Mouse (Mus musculus) forebrain, embryonic 10.5 days (tissue): ENCODE measurements around the gene Gm43518. TPM values are rescaled to one million over a fixed set of nuclear protein-coding genes. Genes with fewer than 3 reads are reported as not detected.

ENCODE experiments used
- DNase-seq: peaks from one replicate; pipeline ENCODE4 v3.0.0-alpha.2; 2017; ENCODE audit warnings: low spot score; ENCODE audit errors: extremely low spot score
- H3K27ac ChIP-seq: fragments of 300-500 bp; sonication (generic); 2 replicates; pipeline ENCODE4 v1.5.1; 2016; ENCODE audit warnings: mild to moderate bottlenecking
- H3K27me3 ChIP-seq: fragments of 300-500 bp; sonication (generic); 2 replicates; pipeline ENCODE4 v1.6.1; 2016; ENCODE audit warnings: mild to moderate bottlenecking; ENCODE audit not compliant: poor library complexity, severe bottlenecking
- H3K36me3 ChIP-seq: fragments of 300-500 bp; sonication (generic); replicated peaks from 2 replicates; pipeline ENCODE4 v1.6.1; 2016; ENCODE audit warnings: mild to moderate bottlenecking, moderate library complexity
- H3K4me1 ChIP-seq: fragments of 300-500 bp; sonication (generic); 2 replicates; pipeline ENCODE4 v1.6.1; 2016
- H3K4me3 ChIP-seq: fragments of 300-500 bp; sonication (generic); 2 replicates; pipeline ENCODE4 v1.5.1; 2016; ENCODE audit warnings: mild to moderate bottlenecking, moderate library complexity
- H3K9me3 ChIP-seq: fragments of 300-500 bp; sonication (generic); 2 replicates; pipeline ENCODE4 v1.6.1; 2016; ENCODE audit warnings: mild to moderate bottlenecking, moderate library complexity
- WGBS: fragments of 180-500 bp; shearing (Covaris S2); methylation state at CpG from one replicate; pipeline ENCODE4 v1.1.7; 2016; 5-methylcytosine and 5-hydroxymethylcytosine counted together
- polyA plus RNA-seq: library from polyadenylated mRNA; unstranded; fragments of >200 nt; fragmentation: Nextera tagmentation; extraction: Ambion mirVana; gene quantifications from 2 replicates; pipeline ENCODE4 v1.2.1, GENCODE M21; 2016

Gm43518 gene
- polyA plus RNA-seq, 1 experiment from 2014 or later: 1.7 TPM

DNA sequence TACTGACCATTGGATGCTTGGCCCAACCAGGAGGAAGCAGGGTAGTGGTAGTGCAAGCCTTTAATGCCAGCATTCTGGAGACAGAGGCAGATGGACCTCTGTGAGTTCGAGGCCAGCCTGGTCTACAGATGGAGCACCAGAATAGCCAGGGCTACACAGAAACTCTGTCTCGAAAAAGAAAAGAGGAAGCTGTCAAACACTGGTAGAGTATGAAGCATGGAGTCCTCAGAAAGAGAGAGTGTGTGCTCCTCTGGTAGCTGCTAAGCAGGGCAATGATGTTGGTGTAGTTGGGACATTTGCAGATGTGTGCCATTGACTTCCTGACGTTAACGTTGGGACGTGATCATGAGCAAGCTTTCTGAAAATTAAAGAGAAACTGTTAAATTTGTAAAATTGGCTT is 11.3 kb downstream of the Gm43518 start:
- no peak overlapping the region for H3K27ac ChIP-seq
- 92% methylated on average over 5 of the region's 5 CpGs for WGBS
- H3K36me3 ChIP-seq: no peaks in the 10 kb centered on the region
- H3K4me3 ChIP-seq: no peak overlapping the region
- no peak for DNase-seq
- no peaks in the 10 kb centered on the region for H3K27me3 ChIP-seq
- H3K4me1 ChIP-seq: peaks cover 4% of the 10 kb centered on the region; the same call in 1 of the 2 replicates
- H3K9me3 ChIP-seq: no peaks in the 10 kb centered on the region

DNA sequence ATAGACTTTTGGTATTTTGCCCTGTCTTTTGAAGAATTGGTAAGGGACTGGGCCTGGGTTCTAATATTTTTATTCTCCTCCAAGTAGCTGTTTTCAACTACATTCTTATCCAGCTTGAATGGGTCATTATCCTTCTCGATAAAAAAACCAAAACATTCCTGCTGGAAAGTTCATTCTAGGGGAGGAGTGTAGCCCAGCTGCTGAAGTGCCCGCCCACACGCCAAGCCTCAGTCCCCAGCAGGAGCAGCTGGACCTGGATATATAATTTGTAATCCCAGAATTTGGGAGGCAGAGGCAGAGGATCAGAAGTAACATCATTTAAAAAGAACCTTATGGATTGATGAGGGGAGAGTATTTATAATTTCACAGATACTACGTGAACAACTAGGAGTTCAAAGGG is 19.3 kb downstream of the Gm43518 start:
- no peaks in the 10 kb centered on the region for H3K36me3 ChIP-seq
- WGBS: 77% methylated on average over 4 of the region's 4 CpGs
- no peaks in the 10 kb centered on the region for H3K9me3 ChIP-seq

DNA sequence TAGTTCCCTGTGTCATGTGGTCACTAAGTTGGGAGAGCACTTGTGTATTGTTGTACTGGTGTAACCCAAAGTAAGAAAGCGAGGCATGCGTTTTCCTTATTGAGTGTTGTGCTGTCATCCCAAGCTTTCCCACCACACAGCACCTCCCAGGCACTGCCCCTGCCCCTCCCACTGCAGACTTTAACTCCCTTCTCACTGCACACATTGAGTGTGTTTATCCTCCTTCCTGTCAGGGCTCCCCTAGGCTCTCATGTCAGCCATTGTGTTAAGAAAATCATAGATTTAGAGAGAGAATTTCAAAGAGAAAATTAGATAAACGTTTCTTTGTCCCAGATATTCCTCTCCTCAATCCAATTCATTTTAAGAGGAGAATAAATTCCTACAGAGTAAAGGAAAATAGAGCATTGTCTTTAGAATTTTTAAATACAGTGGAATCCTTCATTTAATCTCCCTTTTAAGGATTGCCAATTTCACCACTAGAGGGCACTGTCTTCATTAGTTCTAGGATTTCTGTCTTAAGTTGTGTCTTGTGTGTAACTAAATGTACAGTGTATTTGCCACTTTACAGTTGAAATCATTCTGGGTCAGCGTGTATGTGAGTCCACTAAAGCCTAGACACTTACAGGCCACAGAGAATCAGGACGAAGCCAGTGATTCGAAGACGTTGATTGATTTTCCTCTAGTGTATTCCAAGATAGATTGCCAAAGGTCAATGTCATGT is 20.0 kb downstream of the Gm43518 start:
- no peaks in the 10 kb centered on the region for H3K27me3 ChIP-seq
- no peaks in the 10 kb centered on the region for H3K9me3 ChIP-seq
- no peak for DNase-seq
- whole genome bisulfite sequencing: 58% methylated on average over 7 of the region's 7 CpGs
- H3K4me3 ChIP-seq: no peak overlapping the region
- no peaks in the 10 kb centered on the region for H3K36me3 ChIP-seq
- H3K27ac ChIP-seq: no peak overlapping the region
- H3K4me1 ChIP-seq: no peaks in the 10 kb centered on the region

More for the DNA sequence above, 19.3 kb downstream of the Gm43518 start:
- DNase-seq: no peak
- Histone ChIP-seq H3K4me1 (no peaks in the 10 kb centered on the region), H3K4me3 (no peak overlapping the region), H3K27ac (no peak overlapping the region), H3K27me3 (no peaks in the 10 kb centered on the region)

DNA sequence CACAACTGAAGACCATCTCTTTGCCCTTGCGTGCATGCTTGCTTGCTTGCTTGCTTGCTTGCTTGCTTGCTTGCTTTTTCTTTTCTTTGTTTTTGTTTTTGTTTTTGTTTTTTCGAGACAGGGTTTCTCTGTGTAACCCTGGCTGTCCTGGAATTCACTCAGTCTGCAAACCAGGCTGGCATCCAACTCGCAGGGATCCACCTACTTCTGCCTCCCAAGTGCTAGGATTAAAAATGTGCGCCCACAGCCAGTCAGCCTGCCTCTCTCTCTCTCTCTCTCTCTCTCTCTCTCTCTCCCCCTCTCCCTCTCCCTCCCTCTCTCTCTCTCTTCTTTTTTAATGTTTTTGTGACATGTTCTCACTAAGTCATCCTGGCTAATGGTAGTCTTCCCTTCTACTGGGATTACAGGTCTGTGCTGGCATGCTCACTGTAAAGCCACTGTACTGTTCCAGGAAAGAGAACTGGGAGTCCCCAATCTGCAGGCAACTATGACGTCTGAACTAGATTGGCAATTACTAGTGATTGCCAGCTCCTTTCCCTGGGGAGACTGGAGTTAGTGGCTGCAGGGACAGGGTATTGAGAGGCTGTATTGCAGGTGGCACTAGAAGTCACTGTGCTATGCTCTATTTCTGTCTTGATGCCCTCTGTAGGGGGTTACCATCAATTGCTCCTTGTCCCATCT is 25.3 kb downstream of the Gm43518 start:
- 77% methylated on average over 5 of the region's 5 CpGs for WGBS
- DNase-seq: no peak
- Histone ChIP-seq H3K4me1 (no peaks in the 10 kb centered on the region), H3K36me3 (no peaks in the 10 kb centered on the region), H3K27me3 (no peaks in the 10 kb centered on the region), H3K27ac (no peak overlapping the region), H3K4me3 (no peak overlapping the region), H3K9me3 (no peaks in the 10 kb centered on the region)

DNA sequence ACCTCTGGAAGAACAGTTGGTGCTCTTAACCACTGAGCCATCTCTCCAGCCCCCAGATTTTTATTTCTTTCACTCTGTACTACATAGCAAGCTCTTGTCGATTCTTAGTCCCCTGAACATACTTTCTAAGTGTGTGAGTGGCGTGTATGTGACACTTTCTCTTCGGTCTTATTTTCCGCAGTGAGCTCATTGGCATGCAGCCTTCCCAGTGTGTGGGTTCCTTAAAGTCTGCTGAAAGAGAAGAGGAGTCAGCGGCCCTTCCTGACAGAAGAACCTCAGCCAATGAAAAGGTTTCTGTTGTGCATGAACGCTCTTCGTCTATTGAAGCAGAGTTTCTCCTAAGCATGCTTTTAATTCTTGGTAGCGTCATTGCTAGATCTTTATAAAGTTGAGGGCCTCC is 30.0 kb downstream of the Gm43518 start:
- 88% methylated on average over 8 of the region's 8 CpGs for whole genome bisulfite sequencing

DNA sequence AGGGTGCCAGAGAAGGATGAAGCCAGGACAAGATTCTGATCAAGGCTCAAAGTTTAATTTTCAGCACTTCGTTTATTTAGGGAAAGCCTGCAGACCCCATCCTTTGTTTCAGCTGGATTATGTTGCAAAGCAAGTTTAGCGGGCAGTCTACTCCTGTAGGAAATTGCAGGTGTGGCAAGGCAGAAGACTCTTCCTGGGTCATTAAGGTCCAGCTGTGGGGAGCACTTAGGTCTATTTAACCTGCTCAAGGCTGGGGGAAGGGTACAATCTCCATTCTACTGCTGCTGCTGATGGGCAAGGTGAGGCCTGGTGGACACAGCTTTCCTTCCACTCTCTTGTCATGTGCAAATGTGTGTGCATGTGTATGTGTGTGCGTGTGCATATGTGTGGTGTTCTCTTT is 31.8 kb downstream of the Gm43518 start:
- Histone ChIP-seq H3K4me3 (no peak overlapping the region), H3K36me3 (no peaks in the 10 kb centered on the region), H3K27me3 (no peaks in the 10 kb centered on the region), H3K9me3 (no peaks in the 10 kb centered on the region), H3K27ac (no peak overlapping the region), H3K4me1 (peaks cover 5% of the 10 kb centered on the region; the same call in 1 of the 2 replicates)
- WGBS: 78% methylated on average over 3 of the region's 3 CpGs
- DNase-seq: no peak

More for the DNA sequence above, 30.0 kb downstream of the Gm43518 start:
- Histone ChIP-seq H3K36me3 (no peaks in the 10 kb centered on the region), H3K4me3 (no peak overlapping the region), H3K27ac (no peak overlapping the region), H3K27me3 (no peaks in the 10 kb centered on the region), H3K9me3 (no peaks in the 10 kb centered on the region), H3K4me1 (peaks cover 5% of the 10 kb centered on the region; the same call in 1 of the 2 replicates)
- no peak for DNase-seq

DNA sequence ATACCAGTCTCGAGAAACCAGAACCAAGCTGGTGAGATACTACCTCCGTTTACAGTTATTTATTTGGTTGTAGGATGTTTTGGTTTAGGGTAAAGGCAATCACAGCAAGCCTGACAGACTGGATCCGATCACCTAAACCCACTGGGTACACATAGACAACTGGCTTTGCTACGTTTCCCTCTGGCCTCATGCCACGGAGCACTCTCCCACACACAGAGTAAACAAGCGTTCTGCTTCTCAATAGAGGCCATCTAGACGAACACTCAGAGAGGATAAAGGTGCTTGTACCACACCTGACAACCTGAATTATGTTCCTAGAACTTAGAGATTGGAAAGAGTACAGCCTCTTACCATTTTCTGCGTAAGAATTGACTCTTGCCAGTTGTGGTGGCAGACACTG is 32.9 kb downstream of the Gm43518 start:
- H3K36me3 ChIP-seq: no peaks in the 10 kb centered on the region
- H3K27me3 ChIP-seq: no peaks in the 10 kb centered on the region
- no peak overlapping the region for H3K27ac ChIP-seq
- H3K9me3 ChIP-seq: no peaks in the 10 kb centered on the region
- no peak for DNase-seq
- no peak overlapping the region for H3K4me3 ChIP-seq
- peaks cover 5% of the 10 kb centered on the region; the same call in 1 of the 2 replicates for H3K4me1 ChIP-seq
- 85% methylated on average over 8 of the region's 8 CpGs for WGBS

DNA sequence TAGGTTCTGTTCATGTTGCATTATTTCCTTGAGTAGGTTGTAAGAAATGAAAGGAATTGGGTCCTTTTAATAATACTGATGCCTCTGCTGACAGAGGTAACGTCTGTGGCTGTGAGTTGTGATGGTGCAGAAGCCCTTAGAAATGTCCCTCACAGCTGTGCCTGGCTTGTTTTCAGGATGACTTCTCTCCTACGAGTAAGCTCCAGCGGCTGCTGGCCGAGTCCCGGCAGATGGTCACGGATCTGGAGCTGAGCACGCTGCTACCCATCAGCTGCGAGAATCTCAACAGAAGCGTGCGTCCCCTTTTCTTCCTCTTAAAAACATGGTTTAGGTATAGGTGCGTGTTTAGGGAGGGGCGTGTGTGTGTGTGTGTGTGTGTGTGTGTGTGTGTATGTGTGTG is 33.8 kb downstream of the Gm43518 start:
- H3K36me3 ChIP-seq: no peaks in the 10 kb centered on the region
- 90% methylated on average over 12 of the region's 12 CpGs for WGBS

DNA sequence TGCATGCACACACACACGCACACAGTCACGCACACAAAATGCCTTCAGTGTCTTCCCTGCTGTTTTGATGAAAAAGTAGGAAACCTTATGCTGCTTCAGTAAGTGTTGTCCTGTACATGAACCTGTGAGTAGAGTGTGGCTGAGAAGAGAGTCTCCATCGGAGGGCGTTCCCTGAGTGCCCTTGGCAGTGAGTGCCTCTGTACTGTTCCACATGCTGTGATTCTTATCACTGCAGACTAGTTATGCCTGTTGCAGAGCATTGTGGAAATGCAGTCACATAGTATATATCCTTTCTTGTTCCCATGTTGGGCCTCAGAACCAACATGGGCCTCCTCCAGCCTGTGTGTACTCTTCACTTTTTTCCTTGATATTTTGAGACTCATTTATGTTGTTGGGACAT is 37.0 kb downstream of the Gm43518 start:
- 94% methylated on average over 4 of the region's 4 CpGs for WGBS
- H3K4me1 ChIP-seq: no peaks in the 10 kb centered on the region
- no peaks in the 10 kb centered on the region for H3K27me3 ChIP-seq

More for the DNA sequence above, 33.8 kb downstream of the Gm43518 start:
- no peak overlapping the region for H3K27ac ChIP-seq
- H3K9me3 ChIP-seq: no peaks in the 10 kb centered on the region
- DNase-seq: no peak
- H3K4me1 ChIP-seq: peaks cover 5% of the 10 kb centered on the region; the same call in 1 of the 2 replicates
- H3K4me3 ChIP-seq: no peak overlapping the region
- H3K27me3 ChIP-seq: no peaks in the 10 kb centered on the region

DNA sequence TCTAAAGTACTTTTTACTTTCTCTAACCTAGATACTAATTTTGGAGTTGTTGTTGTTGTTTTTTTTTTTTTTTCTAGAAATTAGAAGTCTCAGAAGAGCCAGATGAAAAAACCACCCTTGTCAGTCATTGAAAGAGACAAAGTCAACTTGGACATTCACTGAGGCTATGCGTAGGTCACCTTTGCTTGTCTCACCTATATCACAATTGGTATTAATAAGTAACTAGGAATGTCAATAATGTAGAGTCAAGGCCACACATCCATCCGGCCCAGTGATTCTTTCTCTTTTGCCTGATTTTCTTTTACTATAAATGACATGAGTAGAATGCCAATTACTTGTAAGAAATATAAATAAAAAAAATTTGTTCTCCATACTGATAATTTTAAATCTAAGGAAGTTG is 39.5 kb downstream of the Gm43518 start:
- DNase-seq: no peak
- Histone ChIP-seq H3K36me3 (no peaks in the 10 kb centered on the region), H3K27ac (no peak overlapping the region), H3K9me3 (no peaks in the 10 kb centered on the region), H3K27me3 (0 out of 2 replicates have a peak, but pooled peaks cover 2% of the 10 kb centered on the region), H3K4me3 (no peak overlapping the region), H3K4me1 (no peaks in the 10 kb centered on the region)
- WGBS: 90% methylated on average over 2 of the region's 2 CpGs

More for the DNA sequence above, 37.0 kb downstream of the Gm43518 start:
- no peak overlapping the region for H3K27ac ChIP-seq
- no peaks in the 10 kb centered on the region for H3K36me3 ChIP-seq
- H3K4me3 ChIP-seq: no peak overlapping the region
- no peak for DNase-seq
- no peaks in the 10 kb centered on the region for H3K9me3 ChIP-seq

DNA sequence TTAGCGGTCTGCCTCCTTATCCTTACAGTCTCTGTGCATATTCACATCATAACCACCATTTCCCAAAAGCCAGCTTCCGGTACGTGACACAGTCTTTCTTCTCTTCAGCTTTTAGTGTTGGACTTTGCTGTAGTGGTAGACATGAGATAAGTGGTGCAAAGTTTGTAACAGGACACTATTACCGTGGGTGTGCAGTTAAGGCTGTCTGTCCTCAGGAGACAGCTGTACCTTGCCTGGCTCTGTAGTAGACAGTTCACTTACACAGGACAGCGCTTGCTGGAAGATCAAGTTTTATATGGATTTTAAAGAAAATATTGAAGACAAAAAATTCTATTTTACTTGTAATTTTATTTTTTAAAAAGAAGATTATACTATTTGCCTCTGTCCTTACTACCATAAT is 41.2 kb downstream of the Gm43518 start:
- H3K9me3 ChIP-seq: no peaks in the 10 kb centered on the region
- H3K27ac ChIP-seq: no peak overlapping the region
- peaks cover 18% of the 10 kb centered on the region for H3K27me3 ChIP-seq
- H3K4me1 ChIP-seq: peaks cover 5% of the 10 kb centered on the region
- DNase-seq: no peak
- no peak overlapping the region for H3K4me3 ChIP-seq
- WGBS: 96% methylated on average over 5 of the region's 5 CpGs
- no peaks in the 10 kb centered on the region for H3K36me3 ChIP-seq

DNA sequence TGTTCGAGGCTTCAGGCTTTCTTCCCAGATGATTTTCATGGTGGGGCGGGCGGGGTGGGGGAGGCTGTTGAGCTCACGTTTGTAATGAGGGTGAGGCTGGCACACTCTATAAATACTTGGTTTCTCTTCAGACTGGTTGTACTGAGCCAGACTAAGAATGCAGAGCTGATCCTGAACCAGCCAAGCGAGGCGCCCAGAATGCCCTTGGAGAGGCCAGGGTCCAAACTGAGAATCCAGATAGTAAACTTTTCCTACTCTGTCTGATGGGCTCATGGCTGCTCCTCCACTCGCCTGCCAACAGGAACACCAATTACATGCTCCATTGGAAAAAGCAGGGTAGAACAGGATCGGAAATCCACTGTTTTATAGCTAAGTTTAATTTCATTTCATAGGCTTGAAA is 42.0 kb downstream of the Gm43518 start:
- Histone ChIP-seq H3K27ac (no peak overlapping the region), H3K4me3 (no peak overlapping the region), H3K9me3 (no peaks in the 10 kb centered on the region), H3K4me1 (peaks cover 12% of the 10 kb centered on the region), H3K36me3 (no peaks in the 10 kb centered on the region), H3K27me3 (peaks cover 20% of the 10 kb centered on the region)
- 79% methylated on average over 8 of the region's 8 CpGs for WGBS
- no peak for DNase-seq

DNA sequence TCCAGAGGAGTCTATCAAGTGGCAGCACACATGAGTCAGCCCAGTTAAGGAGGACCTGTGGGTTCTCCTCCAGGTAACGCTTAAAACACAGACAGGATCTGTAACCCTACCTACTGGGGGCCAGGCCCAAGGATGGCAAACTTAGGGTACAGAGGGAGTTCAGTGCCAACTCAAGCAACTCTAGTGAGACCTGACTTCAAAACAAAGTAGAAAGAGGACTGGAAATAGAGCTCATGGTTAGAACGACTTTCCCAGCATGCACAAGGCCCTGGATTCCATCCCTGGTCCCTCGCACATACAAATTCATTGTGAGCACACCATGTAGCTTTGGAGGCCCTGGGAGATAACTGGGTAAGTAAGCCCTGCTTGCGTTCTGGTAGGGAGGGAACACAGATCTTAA is 43.4 kb downstream of the Gm43518 start:
- Histone ChIP-seq H3K4me1 (peaks cover 19% of the 10 kb centered on the region), H3K36me3 (no peaks in the 10 kb centered on the region), H3K4me3 (no peak overlapping the region), H3K27me3 (peaks cover 33% of the 10 kb centered on the region), H3K27ac (no peak overlapping the region), H3K9me3 (no peaks in the 10 kb centered on the region)
- WGBS: 88% methylated on average over 4 of the region's 4 CpGs
- no peak for DNase-seq
